Mouse (Mus musculus): Measurements from ENCODE around the gene Rffl. TPM values are rescaled to one million over a fixed set of nuclear protein-coding genes. Genes with fewer than 3 reads are reported as not detected.
"Not testable (repeated sequence)": the region's sequence is repeated elsewhere in the genome, so short reads cannot be mapped to it uniquely, and the experiment has no call there.

Gene Rffl
- polyA plus RNA-seq, 1 experiment, result 4.5 TPM

DNA sequence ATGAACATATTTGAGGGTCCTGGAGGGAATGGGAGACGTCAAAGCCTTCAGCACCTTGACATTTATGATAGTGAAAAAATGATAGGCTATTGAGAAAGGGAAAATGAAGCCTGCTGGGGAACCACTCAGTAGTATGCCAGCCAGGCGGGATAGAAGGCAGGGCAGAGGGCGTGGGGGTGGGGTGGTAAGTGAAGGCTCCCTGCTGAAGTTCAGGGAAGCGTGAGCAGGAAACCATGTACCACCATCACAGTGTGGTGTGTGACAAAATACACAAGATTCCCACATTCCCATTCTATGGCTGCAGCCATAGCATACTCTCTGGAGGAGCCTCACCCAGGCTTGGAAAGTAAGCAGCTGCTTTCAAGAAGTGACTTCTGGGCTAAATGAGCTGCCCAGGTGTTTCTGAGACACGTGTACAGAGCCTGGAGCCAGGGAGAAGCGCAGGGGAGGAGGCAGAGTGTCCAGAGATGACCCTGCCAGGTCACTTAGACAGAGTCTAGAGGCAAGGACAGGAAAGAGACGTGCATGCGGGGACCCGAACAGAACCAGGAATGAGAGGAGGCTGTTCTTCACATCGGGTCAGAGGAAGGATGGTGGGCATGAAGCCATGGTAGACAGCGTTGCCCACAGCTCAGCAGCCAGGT is 26.1 kb downstream of the Rffl start:
- H3K9me3 ChIP-seq (ENCODE audit: control insufficient read depth, low read length), result no peaks in the 10 kb centered on the region
- H3K27me3 ChIP-seq (ENCODE audit: control insufficient read depth), result no peaks in the 10 kb centered on the region
- TF ChIP-seq GATA1 (IDR thresholded peaks at IDR 0.05; ENCODE audit: low read length) (no peak), TAL1 (IDR thresholded peaks at IDR 0.05; ENCODE audit: low read length) (no peak)
- peak overlapping the region; percentile 75 for H3K4me3 ChIP-seq (replicated peaks)
- peaks cover 94% of the 10 kb centered on the region for H3K4me1 ChIP-seq (ENCODE audit: control insufficient read depth)
- peaks cover 66% of the 10 kb centered on the region for H3K36me3 ChIP-seq (ENCODE audit: control insufficient read depth)

GRCm38 (mm10) chr11:82838511-82838910 is 32.5 kb downstream of the Rffl start:
- Histone ChIP-seq H3K27me3 (ENCODE audit: control insufficient read depth) (no peaks in the 10 kb centered on the region), H3K4me1 (ENCODE audit: control insufficient read depth) (peaks cover 74% of the 10 kb centered on the region), H3K36me3 (ENCODE audit: control insufficient read depth) (peaks cover 92% of the 10 kb centered on the region), H3K9me3 (ENCODE audit: control insufficient read depth, low read length) (no peaks in the 10 kb centered on the region), H3K4me3 (replicated peaks) (no peak overlapping the region)
- TF ChIP-seq TAL1 (IDR thresholded peaks at IDR 0.05; ENCODE audit: low read length) (no peak), GATA1 (IDR thresholded peaks at IDR 0.05; ENCODE audit: low read length) (no peak)

- TF ChIP-seq TAL1 (IDR thresholded peaks at IDR 0.05; ENCODE audit: low read length) (no peak), GATA1 (IDR thresholded peaks at IDR 0.05; ENCODE audit: low read length) (no peak)
- Histone ChIP-seq H3K36me3 (ENCODE audit: control insufficient read depth) (peaks cover 92% of the 10 kb centered on the region), H3K4me3 (replicated peaks) (no peak overlapping the region), H3K9me3 (ENCODE audit: control insufficient read depth, low read length) (no peaks in the 10 kb centered on the region), H3K27me3 (ENCODE audit: control insufficient read depth) (no peaks in the 10 kb centered on the region), H3K4me1 (ENCODE audit: control insufficient read depth) (peaks cover 71% of the 10 kb centered on the region)
These were observed 33.2 kb downstream of the Rffl start for GRCm38 (mm10) chr11:82837848-82838247.

DNA sequence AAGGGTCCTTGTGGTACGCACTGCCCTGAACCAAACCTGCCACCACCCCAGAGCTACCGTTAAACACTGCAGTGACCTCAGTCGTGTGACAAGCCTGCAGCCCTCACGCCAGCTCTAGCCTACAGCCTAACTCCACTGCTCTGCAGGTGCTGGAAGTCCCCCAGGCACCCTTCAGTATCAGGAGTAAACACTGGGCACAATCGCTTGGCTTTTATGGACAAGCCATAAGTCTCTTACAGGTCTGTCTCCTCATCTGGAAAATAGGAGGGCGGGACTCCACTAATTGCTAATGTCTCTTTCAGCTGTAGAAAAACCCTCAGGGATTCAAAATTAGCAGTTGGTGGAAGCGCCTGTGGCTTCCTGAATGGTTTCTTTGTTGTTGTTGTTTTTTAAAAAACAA is 33.8 kb downstream of the Rffl start:
- Histone ChIP-seq H3K9me3 (ENCODE audit: control insufficient read depth, low read length) (no peaks in the 10 kb centered on the region), H3K4me1 (ENCODE audit: control insufficient read depth) (peaks cover 70% of the 10 kb centered on the region), H3K27me3 (ENCODE audit: control insufficient read depth) (no peaks in the 10 kb centered on the region), H3K4me3 (replicated peaks) (no peak overlapping the region), H3K36me3 (ENCODE audit: control insufficient read depth) (peaks cover 91% of the 10 kb centered on the region)
- no peak for TF ChIP-seq GATA1 (IDR thresholded peaks at IDR 0.05; ENCODE audit: low read length)
- TF ChIP-seq TAL1 (IDR thresholded peaks at IDR 0.05; ENCODE audit: low read length), result no peak

DNA sequence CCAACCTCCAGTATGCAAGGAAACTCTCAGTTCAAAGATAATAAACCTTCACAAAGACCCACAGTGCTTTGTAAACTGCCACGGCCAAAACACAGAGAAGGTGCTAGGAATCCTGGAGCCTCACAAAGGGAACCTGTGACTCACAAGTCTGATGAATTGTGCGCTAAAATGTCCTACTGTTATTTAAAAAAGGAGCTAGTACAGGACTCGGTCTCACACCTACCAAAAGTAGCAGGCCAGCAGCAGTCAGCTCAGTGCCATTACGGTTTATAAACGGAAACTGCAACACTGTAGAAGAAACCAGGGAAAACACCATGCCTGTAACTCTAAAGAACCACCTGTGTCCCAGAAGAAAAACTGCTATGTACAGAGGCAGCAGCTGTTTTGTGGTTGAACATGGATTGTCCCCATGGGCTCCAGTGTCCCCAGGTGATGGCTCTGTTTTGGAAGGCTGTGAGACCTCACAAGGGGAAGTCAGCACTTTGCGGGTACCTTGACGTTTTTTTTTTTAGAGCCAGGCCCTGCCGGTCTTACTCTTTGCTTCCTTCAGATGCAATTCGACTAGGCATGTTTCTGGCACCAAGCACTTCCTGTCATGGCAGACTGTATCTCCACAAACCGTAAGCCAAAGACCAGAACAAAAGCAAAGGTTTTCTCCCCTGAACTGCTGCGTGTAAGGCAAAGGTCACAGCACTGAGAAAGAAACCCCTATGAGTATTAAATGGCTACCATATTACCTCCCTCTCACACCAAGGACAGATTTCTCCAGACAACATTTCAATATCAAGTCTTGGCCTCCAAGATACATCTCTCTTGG is 35.2 kb downstream of the Rffl start:
- TF ChIP-seq GATA1 (IDR thresholded peaks at IDR 0.05; ENCODE audit: low read length) (no peak), TAL1 (IDR thresholded peaks at IDR 0.05; ENCODE audit: low read length) (no peak)
- Histone ChIP-seq H3K4me1 (ENCODE audit: control insufficient read depth) (peaks cover 72% of the 10 kb centered on the region), H3K27me3 (ENCODE audit: control insufficient read depth) (no peaks in the 10 kb centered on the region), H3K36me3 (ENCODE audit: control insufficient read depth) (peaks cover 94% of the 10 kb centered on the region), H3K4me3 (replicated peaks) (no peak overlapping the region), H3K9me3 (ENCODE audit: control insufficient read depth, low read length) (no peaks in the 10 kb centered on the region)

DNA sequence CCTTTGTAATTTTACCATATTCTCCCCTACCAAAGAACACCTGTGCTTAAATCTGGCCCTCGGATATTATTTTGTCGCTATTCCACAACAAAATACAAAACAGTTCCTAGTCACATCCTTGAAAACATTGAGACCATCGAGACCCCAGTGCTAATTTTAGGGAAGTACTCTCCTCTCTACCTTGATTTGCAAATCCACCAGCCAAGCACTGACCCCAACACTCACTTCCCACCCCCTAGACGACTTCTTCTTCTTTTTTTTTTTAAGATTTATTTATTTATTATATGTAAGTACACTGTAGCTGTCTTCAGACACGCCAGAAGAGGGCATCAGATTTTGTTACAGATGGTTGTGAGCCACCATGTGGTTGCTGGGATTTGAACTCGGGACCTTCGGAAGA is 36.7 kb downstream of the Rffl start:
- Histone ChIP-seq H3K36me3 (ENCODE audit: control insufficient read depth) (peaks cover 95% of the 10 kb centered on the region), H3K4me1 (ENCODE audit: control insufficient read depth) (peaks cover 60% of the 10 kb centered on the region)
- not testable (repeated sequence) for H3K9me3 ChIP-seq (ENCODE audit: control insufficient read depth, low read length); H3K27me3 ChIP-seq (ENCODE audit: control insufficient read depth); H3K4me3 ChIP-seq (replicated peaks)

DNA sequence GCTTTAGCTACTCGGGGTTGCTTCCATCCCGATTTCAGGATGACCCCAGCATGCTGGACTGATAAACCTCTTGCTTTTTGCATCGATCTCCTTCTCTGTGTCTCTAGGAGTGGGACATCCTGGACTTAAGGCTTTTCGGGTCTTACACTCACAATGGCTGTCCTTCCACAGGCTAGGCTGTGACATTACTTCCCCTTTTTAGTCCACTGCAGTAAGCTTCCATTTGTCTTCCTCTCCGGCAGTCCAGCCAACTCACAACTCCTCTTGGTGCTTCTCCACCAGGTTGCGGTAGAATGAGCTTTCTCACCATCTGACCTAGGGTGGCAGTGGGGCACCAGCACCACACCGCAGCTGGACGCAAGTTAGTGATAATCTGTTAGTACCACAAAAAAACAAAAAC is 37.1 kb downstream of the Rffl start:
- peaks cover 95% of the 10 kb centered on the region for H3K36me3 ChIP-seq (ENCODE audit: control insufficient read depth)
- no peak for TF ChIP-seq TAL1 (IDR thresholded peaks at IDR 0.05; ENCODE audit: low read length)
- TF ChIP-seq GATA1 (IDR thresholded peaks at IDR 0.05; ENCODE audit: low read length), result no peak
- H3K4me3 ChIP-seq (replicated peaks), result no peak overlapping the region
- no peaks in the 10 kb centered on the region for H3K27me3 ChIP-seq (ENCODE audit: control insufficient read depth)
- peaks cover 57% of the 10 kb centered on the region for H3K4me1 ChIP-seq (ENCODE audit: control insufficient read depth)
- no peaks in the 10 kb centered on the region for H3K9me3 ChIP-seq (ENCODE audit: control insufficient read depth, low read length)

DNA sequence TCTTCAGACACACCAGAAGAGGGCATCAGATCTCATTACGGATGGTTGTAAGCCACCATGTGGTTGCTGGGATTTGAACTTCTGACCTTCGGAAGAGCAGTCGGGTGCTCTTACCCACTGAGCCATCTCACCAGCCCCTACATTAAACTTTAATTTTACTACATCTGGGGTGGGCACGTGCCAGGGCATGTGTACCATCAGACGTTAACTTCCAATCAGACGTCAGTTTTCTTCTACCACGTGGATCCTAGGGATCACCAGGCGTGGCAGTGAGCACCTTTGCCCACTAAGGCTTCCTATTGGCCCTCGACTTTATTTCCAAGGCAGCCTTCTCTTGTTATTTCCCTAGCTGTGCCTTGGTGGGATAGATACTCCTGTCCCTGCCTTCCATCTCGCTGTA is 38.6 kb downstream of the Rffl start:
- H3K27me3 ChIP-seq (ENCODE audit: control insufficient read depth); H3K4me3 ChIP-seq (replicated peaks); H3K9me3 ChIP-seq (ENCODE audit: control insufficient read depth, low read length): not testable (repeated sequence)
- H3K4me1 ChIP-seq (ENCODE audit: control insufficient read depth), result peaks cover 42% of the 10 kb centered on the region
- H3K36me3 ChIP-seq (ENCODE audit: control insufficient read depth), result peaks cover 94% of the 10 kb centered on the region

DNA sequence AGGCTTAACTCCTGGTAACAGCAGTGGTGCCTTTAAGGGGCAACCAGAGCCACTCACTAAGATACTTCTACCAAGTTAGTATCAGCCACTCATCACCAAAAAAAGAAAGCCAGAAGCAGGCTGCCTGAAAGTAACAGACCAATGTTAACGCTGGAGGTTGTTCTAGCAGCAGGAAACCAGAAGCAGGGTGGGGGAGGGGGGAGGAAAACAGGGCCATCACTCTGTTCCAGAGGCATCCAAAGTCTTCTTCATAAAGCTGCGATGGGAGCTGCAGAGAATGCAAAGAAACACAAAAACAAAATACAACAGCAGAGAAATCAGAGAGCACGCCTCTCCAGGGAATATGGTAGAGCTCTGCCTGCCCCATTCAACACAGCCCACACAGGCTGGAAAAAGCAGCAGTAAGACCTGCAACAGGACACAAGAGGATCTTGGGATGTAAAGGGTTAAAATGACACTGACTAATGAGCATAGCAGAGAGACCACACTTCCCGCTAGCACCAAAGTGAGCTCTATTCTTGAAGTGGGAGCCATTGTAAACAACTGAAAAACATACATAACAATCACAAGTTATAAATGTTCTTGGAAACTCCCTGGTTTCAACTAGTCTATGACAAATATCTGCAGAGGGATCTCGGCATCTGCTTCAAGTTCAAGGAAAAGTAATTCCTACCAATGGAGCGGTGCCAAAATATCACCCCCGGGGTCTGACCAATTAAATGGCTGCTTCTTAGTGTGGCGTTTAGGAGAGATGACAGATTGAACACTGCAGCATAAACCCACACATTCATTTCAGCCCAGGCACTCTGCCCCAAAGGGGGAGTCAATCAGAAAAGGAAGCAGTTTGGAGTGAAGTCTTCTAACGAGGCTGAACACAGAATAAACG is 39.8 kb downstream of the Rffl start:
- H3K9me3 ChIP-seq (ENCODE audit: control insufficient read depth, low read length), result no peaks in the 10 kb centered on the region
- peaks cover 40% of the 10 kb centered on the region for H3K4me1 ChIP-seq (ENCODE audit: control insufficient read depth)
- peaks cover 93% of the 10 kb centered on the region for H3K36me3 ChIP-seq (ENCODE audit: control insufficient read depth)
- TF ChIP-seq GATA1 (IDR thresholded peaks at IDR 0.05; ENCODE audit: low read length) (no peak), TAL1 (IDR thresholded peaks at IDR 0.05; ENCODE audit: low read length) (no peak)
- H3K27me3 ChIP-seq (ENCODE audit: control insufficient read depth), result no peaks in the 10 kb centered on the region
- H3K4me3 ChIP-seq (replicated peaks), result no peak overlapping the region

All from erythroblast, embryonic 14.5 days (primary cell).